Mouse (Mus musculus) cerebellum, postnatal 10 days (tissue): ENCODE results near the gene Gm15293.
"Not testable (repeated sequence)": the region's sequence is repeated elsewhere in the genome, so short reads cannot be mapped to it uniquely, and the experiment has no call there.

Experiments used
- DNase-seq, 2 experiments: peaks; one replicate each; pipeline ENCODE4 v3.0.0; 2021; ENCODE audit warnings: mixed read lengths in 2 of 2

Gene Gm15293

GRCm38 (mm10) chr8:21201261-21201660, at the start of gene Gm15293:
Gene Gm15293, plus strand, starts transcription at chr8:21201561.
- not testable (repeated sequence) for DNase-seq

- not testable (repeated sequence) for DNase-seq
Measured at GRCm38 (mm10) chr8:21161977-21162376, 39.4 kb upstream of the Gm15293 start, which contains the start of gene Defa22. Gene Defa22, plus strand, starts transcription at chr8:21162277.

- DNase-seq = not testable (repeated sequence)
Measured at GRCm38 (mm10) chr8:21191314-21191713, 10.0 kb upstream of the Gm15293 start, which contains the start of gene Defa31. Gene Defa31, plus strand, starts transcription at chr8:21191614.
